Mouse (Mus musculus) limb, embryonic 10.5 days (tissue): ENCODE results near the gene 1700037H04Rik. TPM values are rescaled to one million over a fixed set of nuclear protein-coding genes. Genes with fewer than 3 reads are reported as not detected.
A peak's percentile ranks its signal among the peaks of the same experiment; 100 is the strongest.

Source experiments
- DNase-seq: peaks from one replicate; pipeline ENCODE4 v3.0.0-alpha.2; 2017; ENCODE audit warnings: low spot score
- H3K27ac ChIP-seq: fragments of 300-500 bp; sonication (generic); 2 replicates; pipeline ENCODE4 v1.5.1; 2016; ENCODE audit warnings: mild to moderate bottlenecking
- H3K27me3 ChIP-seq: fragments of 300-500 bp; sonication (generic); 2 replicates; pipeline ENCODE4 v1.6.1; 2016; ENCODE audit warnings: low read depth, mild to moderate bottlenecking; ENCODE audit not compliant: poor library complexity, severe bottlenecking
- H3K36me3 ChIP-seq: fragments of 300-500 bp; sonication (generic); 2 replicates; pipeline ENCODE4 v1.6.1; 2016; ENCODE audit warnings: mild to moderate bottlenecking, moderate library complexity
- H3K4me1 ChIP-seq: fragments of 300-500 bp; sonication (generic); 2 replicates; pipeline ENCODE4 v1.6.1; 2016
- H3K4me3 ChIP-seq: fragments of 300-500 bp; sonication (generic); 2 replicates; pipeline ENCODE4 v1.5.1; 2016; ENCODE audit warnings: mild to moderate bottlenecking, moderate library complexity
- H3K9me3 ChIP-seq: fragments of 300-500 bp; sonication (generic); replicated peaks from 2 replicates; pipeline ENCODE4 v1.6.1; 2016; ENCODE audit warnings: mild to moderate bottlenecking
- WGBS: fragments of 180-500 bp; shearing (Covaris S2); methylation state at CpG from one replicate; pipeline ENCODE4 v1.1.7; 2016; 5-methylcytosine and 5-hydroxymethylcytosine counted together
- polyA plus RNA-seq: library from polyadenylated mRNA; unstranded; fragments of >200 nt; fragmentation: Nextera tagmentation; extraction: Ambion mirVana; gene quantifications from 2 replicates; pipeline ENCODE4 v1.2.1, GENCODE M21; 2016

1700037H04Rik gene
- polyA plus RNA-seq, 1 experiment from 2014 or later: 87.5 TPM

- Histone ChIP-seq H3K4me1 (peaks cover 55% of the 10 kb centered on the region), H3K27ac (peak overlapping the region; percentile 10; the same call in 1 of the 2 replicates), H3K36me3 (peaks cover 54% of the 10 kb centered on the region), H3K4me3 (no peak overlapping the region), H3K9me3 (no peaks in the 10 kb centered on the region), H3K27me3 (peaks cover 4% of the 10 kb centered on the region; the same call in 1 of the 2 replicates)
- DNase-seq: peak; percentile 52
- WGBS: 46% methylated on average over 10 of the region's 10 CpGs
These were observed 30.6 kb upstream of the 1700037H04Rik start for GRCm38 (mm10) chr2:131190344-131191004.

- H3K27ac ChIP-seq: 0 out of 2 replicates have a peak overlapping the region, but pooled peaks have one; percentile 10
- 49% methylated on average over 5 of the region's 5 CpGs for WGBS
- no peaks in the 10 kb centered on the region for H3K9me3 ChIP-seq
- no peak for DNase-seq
- peaks cover 10% of the 10 kb centered on the region; the same call in 1 of the 2 replicates for H3K27me3 ChIP-seq
- no peak overlapping the region for H3K4me3 ChIP-seq
- H3K4me1 ChIP-seq: peaks cover 55% of the 10 kb centered on the region
- peaks cover 48% of the 10 kb centered on the region for H3K36me3 ChIP-seq
These were observed 29.8 kb upstream of the 1700037H04Rik start for GRCm38 (mm10) chr2:131189521-131190309.

GRCm38 (mm10) chr2:131188311-131188710 lies 28.4 kb upstream of the 1700037H04Rik start:
- Histone ChIP-seq H3K27ac (0 out of 2 replicates have a peak overlapping the region, but pooled peaks have one; percentile 87), H3K4me3 (peak overlapping the region; percentile 62; the same call in 1 of the 2 replicates), H3K27me3 (peaks cover 10% of the 10 kb centered on the region; the same call in 1 of the 2 replicates), H3K36me3 (peaks cover 34% of the 10 kb centered on the region), H3K9me3 (no peaks in the 10 kb centered on the region), H3K4me1 (peaks cover 55% of the 10 kb centered on the region)
- DNase-seq: no peak
- 89% methylated on average over 5 of the region's 5 CpGs for WGBS

- H3K4me1 ChIP-seq: peaks cover 55% of the 10 kb centered on the region
- peak; percentile 56 for DNase-seq
- peak overlapping the region; percentile 62 for H3K4me3 ChIP-seq
- peaks cover 26% of the 10 kb centered on the region for H3K36me3 ChIP-seq
- no peaks in the 10 kb centered on the region for H3K9me3 ChIP-seq
- peaks cover 10% of the 10 kb centered on the region; the same call in 1 of the 2 replicates for H3K27me3 ChIP-seq
- 21% methylated on average over 3 of the region's 3 CpGs for WGBS
- peak overlapping the region; percentile 87 for H3K27ac ChIP-seq
These were observed 27.7 kb upstream of the 1700037H04Rik start for GRCm38 (mm10) chr2:131187602-131187922.

GRCm38 (mm10) chr2:131186771-131187601 lies 27.1 kb upstream of the 1700037H04Rik start, which contains the start of the genes Cdc25b and Spef1:
TSS of gene Cdc25b (plus strand) at chr2:131186949.
TSS of gene Spef1 (minus strand) at chr2:131187282.
- Histone ChIP-seq H3K4me1 (peaks cover 55% of the 10 kb centered on the region), H3K27ac (peak within 1 kb of the TSS; percentile 87), H3K4me3 (peak within 1 kb of the TSS; percentile 62), H3K36me3 (peaks cover 23% of the 10 kb centered on the region), H3K9me3 (no peaks in the 10 kb centered on the region), H3K27me3 (peaks cover 10% of the 10 kb centered on the region; the same call in 1 of the 2 replicates)
- peak; percentile 92 for DNase-seq
- WGBS: under 1% methylated on average over 43 of the region's 43 CpGs

GRCm38 (mm10) chr2:131186343-131186742 lies 26.5 kb upstream of the 1700037H04Rik start:
- H3K27me3 ChIP-seq: peaks cover 10% of the 10 kb centered on the region; the same call in 1 of the 2 replicates
- 2% methylated on average over 14 of the region's 14 CpGs for WGBS
- H3K36me3 ChIP-seq: peaks cover 17% of the 10 kb centered on the region
- peak overlapping the region; percentile 87 for H3K27ac ChIP-seq
- DNase-seq: no peak
- peak overlapping the region; percentile 62 for H3K4me3 ChIP-seq
- no peaks in the 10 kb centered on the region for H3K9me3 ChIP-seq
- peaks cover 53% of the 10 kb centered on the region for H3K4me1 ChIP-seq

GRCm38 (mm10) chr2:131179990-131180587 lies 20.2 kb upstream of the 1700037H04Rik start, which contains the start of gene Cenpb:
TSS of gene Cenpb (minus strand) at chr2:131180067.
- peak within 1 kb of the TSS; percentile 91 for H3K27ac ChIP-seq
- H3K36me3 ChIP-seq: peaks cover 33% of the 10 kb centered on the region
- H3K27me3 ChIP-seq: peaks cover 2% of the 10 kb centered on the region; the same call in 1 of the 2 replicates
- no peaks in the 10 kb centered on the region for H3K9me3 ChIP-seq
- peak; percentile 90 for DNase-seq
- H3K4me1 ChIP-seq: peaks cover 38% of the 10 kb centered on the region
- WGBS: 8% methylated on average over 57 of the region's 57 CpGs
- peak within 1 kb of the TSS; percentile 72 for H3K4me3 ChIP-seq

- Histone ChIP-seq H3K27ac (peak overlapping the region; percentile 91), H3K9me3 (no peaks in the 10 kb centered on the region), H3K4me3 (peak overlapping the region; percentile 72), H3K4me1 (peaks cover 41% of the 10 kb centered on the region), H3K36me3 (peaks cover 33% of the 10 kb centered on the region), H3K27me3 (peaks cover 2% of the 10 kb centered on the region; the same call in 1 of the 2 replicates)
- DNase-seq: peak; percentile 75
- 2% methylated on average over 67 of the region's 67 CpGs for WGBS
These were observed 19.5 kb upstream of the 1700037H04Rik start for GRCm38 (mm10) chr2:131179246-131179886.

- DNase-seq: no peak
- Histone ChIP-seq H3K27me3 (peaks cover 7% of the 10 kb centered on the region), H3K9me3 (no peaks in the 10 kb centered on the region), H3K36me3 (peaks cover 33% of the 10 kb centered on the region), H3K4me3 (peak overlapping the region; percentile 72), H3K4me1 (peaks cover 44% of the 10 kb centered on the region), H3K27ac (peak overlapping the region; percentile 91)
- WGBS: 41% methylated on average over 26 of the region's 26 CpGs
These were observed 19.0 kb upstream of the 1700037H04Rik start for GRCm38 (mm10) chr2:131178828-131179245.

GRCm38 (mm10) chr2:131177932-131178331 lies 18.1 kb upstream of the 1700037H04Rik start:
- no peak for DNase-seq
- Histone ChIP-seq H3K4me1 (peaks cover 44% of the 10 kb centered on the region), H3K27ac (peak overlapping the region; percentile 15; the same call in 1 of the 2 replicates), H3K27me3 (peaks cover 16% of the 10 kb centered on the region), H3K36me3 (peaks cover 33% of the 10 kb centered on the region), H3K9me3 (no peaks in the 10 kb centered on the region), H3K4me3 (peak overlapping the region; percentile 72)
- WGBS: 92% methylated on average over 9 of the region's 9 CpGs

- peaks cover 33% of the 10 kb centered on the region for H3K36me3 ChIP-seq
- peaks cover 49% of the 10 kb centered on the region for H3K4me1 ChIP-seq
- 73% methylated on average over 5 of the region's 5 CpGs for WGBS
- no peak overlapping the region for H3K27ac ChIP-seq
- peaks cover 31% of the 10 kb centered on the region for H3K27me3 ChIP-seq
- DNase-seq: no peak
- no peak overlapping the region for H3K4me3 ChIP-seq
- H3K9me3 ChIP-seq: no peaks in the 10 kb centered on the region
These were observed 16.6 kb upstream of the 1700037H04Rik start for GRCm38 (mm10) chr2:131176491-131176890.
